8 mouse cellular contexts compared by ENCODE assay signal in the genomic region with DNA sequence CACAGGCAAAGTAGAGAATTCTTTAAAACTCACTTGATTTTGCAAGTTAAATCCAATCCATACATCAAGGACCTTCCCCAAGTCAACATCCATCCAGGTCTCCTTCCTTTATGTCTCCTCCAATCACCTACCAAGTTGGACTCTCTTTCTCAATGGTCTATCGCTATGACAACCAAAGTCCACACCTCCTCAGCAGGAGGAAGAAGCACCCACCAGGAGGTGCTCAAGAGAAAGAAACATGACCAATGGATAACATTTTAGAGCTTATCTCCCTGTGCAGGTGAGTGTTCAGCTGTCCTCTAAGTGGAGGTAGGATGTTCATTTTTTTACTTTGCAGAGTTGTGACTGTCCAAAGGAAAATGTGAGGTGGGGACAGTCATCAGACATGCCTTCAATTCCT.
DNase-seq lines count a peak whose midpoint lies in the region; ATAC-seq lines count a peak whose summit lies in the region.
"Had no signal": no experiment of that assay in that cellular context is flagged by ENCODE, and none has a peak within 500 bp of the region (broad histone marks: within the 10 kb centered on the region; RNA-seq: fewer than 3 reads in every experiment).

No protein-coding gene starts in this region.

- DNase-seq in layer of hippocampus, adult 11-12 months (ENCODE audit: low spot score), result peak; percentile 24
- DNase-seq in layer of hippocampus, adult 9-10 months (ENCODE audit: low spot score), result no peak
- peak; percentile 4 for DNase-seq in CD4-positive helper T cell, adult 2 months (ENCODE audit: low read depth, low spot score)
- DNase-seq in NIH3T3 (ENCODE audit: low read depth), result peak; percentile 35
- DNase-seq in ovary, adult 18-20 months (ENCODE audit: low spot score), result no peak
- DNase-seq in gastrocnemius, adult 8-10 months (ENCODE audit: low spot score in 2 of 2), result no peak

- ATAC-seq in neutrophil, adult 5-6 weeks (ENCODE audit: extremely low read depth, insufficient number of reproducible peaks, low FRiP score, poor library complexity, severe bottlenecking), result peak; percentile 70; the same call in 1 of the 2 replicates
- ATAC-seq: forebrain, embryonic 16.5 days had no signal

Comparison
In these comparisons a context has a peak if more than half of its experiments do, and no peak if none do; other contexts are left out.
1. DNase-seq: peak in layer of hippocampus, adult 11-12 months (single experiment), CD4-positive helper T cell, adult 2 months (single experiment) and NIH3T3 (single experiment); none in layer of hippocampus, adult 9-10 months (single experiment), ovary, adult 18-20 months (single experiment) and gastrocnemius, adult 8-10 months (0 of 2).